Mouse (Mus musculus) adrenal gland, adult 2 months (tissue): ENCODE measurements around the gene Adam22. TPM values are rescaled to one million over a fixed set of nuclear protein-coding genes. Genes with fewer than 3 reads are reported as not detected.

Experiments
- DNase-seq: peaks from one replicate; pipeline ENCODE4 v3.0.0; 2021
- polyA plus RNA-seq: library from polyadenylated mRNA; depleted of rRNA; stranded (reverse); fragments of >200 nt; gene quantifications from 2 replicates; pipeline ENCODE4 v1.2.3, GENCODE M21; 2012
- total RNA-seq, 2 experiments: library from RNA; stranded (reverse); gene quantifications; 2 replicates each; pipeline ENCODE4 v1.2.3; 2021

The Adam22 gene
- total and polyA plus RNA-seq, 3 experiments: 0.37 to 3.9 (median 2.5) TPM

GRCm38 (mm10) chr5:8164773-8165172 is 203.2 kb downstream of the Adam22 start:
- DNase-seq: no peak

GRCm38 (mm10) chr5:8151645-8152044 is 216.3 kb downstream of the Adam22 start:
- no peak for DNase-seq

- DNase-seq: no peak
Observed at GRCm38 (mm10) chr5:8146146-8146545, 221.8 kb downstream of the Adam22 start.

- DNase-seq: no peak
Observed at GRCm38 (mm10) chr5:8145473-8145872, 222.5 kb downstream of the Adam22 start.

- DNase-seq: no peak
Observed at GRCm38 (mm10) chr5:8132546-8132945, 235.4 kb downstream of the Adam22 start.

GRCm38 (mm10) chr5:8131918-8132317 is 236.0 kb downstream of the Adam22 start:
- DNase-seq: no peak

- DNase-seq: no peak
Observed at GRCm38 (mm10) chr5:8129750-8130149, 238.2 kb downstream of the Adam22 start.

- DNase-seq: no peak
Observed at GRCm38 (mm10) chr5:8120926-8121325, 247.0 kb downstream of the Adam22 start.

GRCm38 (mm10) chr5:8120087-8120486 is 247.9 kb downstream of the Adam22 start:
- no peak for DNase-seq

- no peak for DNase-seq
Observed at GRCm38 (mm10) chr5:8116561-8117168, 251.3 kb downstream of the Adam22 start.

- peak; percentile 3 for DNase-seq
Observed at GRCm38 (mm10) chr5:8112246-8112645, 255.7 kb downstream of the Adam22 start.

GRCm38 (mm10) chr5:8111691-8112090 is 256.3 kb downstream of the Adam22 start:
- DNase-seq: no peak

- no peak for DNase-seq
Observed at GRCm38 (mm10) chr5:8095689-8096088, 272.3 kb downstream of the Adam22 start.

- DNase-seq: no peak
Observed at GRCm38 (mm10) chr5:8094921-8095320, 273.0 kb downstream of the Adam22 start.

GRCm38 (mm10) chr5:8088147-8088546 is 279.8 kb downstream of the Adam22 start:
- no peak for DNase-seq

- no peak for DNase-seq
Observed at GRCm38 (mm10) chr5:8085661-8086060, 282.3 kb downstream of the Adam22 start.

- no peak for DNase-seq
Observed at GRCm38 (mm10) chr5:8082800-8083509, 285.0 kb downstream of the Adam22 start.

GRCm38 (mm10) chr5:8077481-8077880 is 290.5 kb downstream of the Adam22 start:
- no peak for DNase-seq

GRCm38 (mm10) chr5:8073901-8074561 is 293.9 kb downstream of the Adam22 start:
- DNase-seq: no peak

GRCm38 (mm10) chr5:8073406-8073805 is 294.6 kb downstream of the Adam22 start:
- no peak for DNase-seq

- DNase-seq: no peak
Observed at GRCm38 (mm10) chr5:8063207-8063606, 304.8 kb downstream of the Adam22 start.

GRCm38 (mm10) chr5:8062469-8062868 is 305.5 kb downstream of the Adam22 start:
- DNase-seq: no peak

- DNase-seq: no peak
Observed at GRCm38 (mm10) chr5:8058056-8058455, 309.9 kb downstream of the Adam22 start.

- no peak for DNase-seq
Observed at GRCm38 (mm10) chr5:8057018-8057323, 311.0 kb downstream of the Adam22 start.
